Mouse (Mus musculus) mesoderm, embryonic 11.5 days (tissue): ENCODE measurements around the gene Srcin1.

ENCODE experiments used
- DNase-seq: peaks from one replicate; pipeline ENCODE4 v3.0.0-alpha.2; 2012; ENCODE audit warnings: low read depth, low spot score

Gene Srcin1

DNA sequence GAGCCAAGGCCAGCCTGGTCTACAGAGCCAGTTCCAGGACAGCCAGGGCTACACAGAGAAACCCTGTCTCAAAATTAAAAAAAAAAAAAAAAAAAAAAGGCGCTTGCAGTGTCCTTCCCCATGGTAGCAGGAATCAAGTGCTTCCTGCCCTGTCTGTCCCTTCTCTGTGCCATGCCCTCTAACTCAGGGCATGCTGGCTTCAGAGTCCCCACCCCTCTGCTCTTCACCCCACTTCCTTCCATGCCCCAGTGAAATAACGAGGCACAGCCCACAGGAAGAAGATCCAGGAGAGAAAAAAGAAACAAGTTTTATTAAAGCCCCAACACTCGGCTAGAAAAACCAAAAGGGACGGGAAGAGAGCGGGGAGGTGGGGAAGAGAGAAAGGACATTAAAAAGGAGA lies 66.9 kb downstream of the Srcin1 start:
- DNase-seq: no peak

GRCm38 (mm10) chr11:97508198-97508597 lies 67.8 kb downstream of the Srcin1 start:
- DNase-seq: no peak

DNA sequence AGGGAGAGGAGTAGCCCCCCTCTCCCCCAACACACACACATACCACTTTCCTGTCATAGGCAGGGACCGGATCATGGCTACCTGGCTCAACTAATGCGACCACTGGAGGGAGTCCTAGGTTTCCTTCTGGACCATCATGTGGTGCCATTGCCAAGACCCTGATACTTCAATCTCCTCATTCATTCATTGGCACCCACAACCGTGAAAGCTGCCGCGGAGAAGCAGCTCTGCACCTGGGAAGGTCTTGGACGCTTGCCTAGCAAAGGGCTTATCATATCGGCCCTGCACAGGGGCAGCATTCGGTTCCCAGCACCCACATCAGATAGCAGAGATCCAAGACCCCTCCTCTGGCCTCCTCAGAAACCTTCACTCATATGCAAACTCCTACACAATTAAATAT lies 69.7 kb downstream of the Srcin1 start:
- DNase-seq: no peak

DNA sequence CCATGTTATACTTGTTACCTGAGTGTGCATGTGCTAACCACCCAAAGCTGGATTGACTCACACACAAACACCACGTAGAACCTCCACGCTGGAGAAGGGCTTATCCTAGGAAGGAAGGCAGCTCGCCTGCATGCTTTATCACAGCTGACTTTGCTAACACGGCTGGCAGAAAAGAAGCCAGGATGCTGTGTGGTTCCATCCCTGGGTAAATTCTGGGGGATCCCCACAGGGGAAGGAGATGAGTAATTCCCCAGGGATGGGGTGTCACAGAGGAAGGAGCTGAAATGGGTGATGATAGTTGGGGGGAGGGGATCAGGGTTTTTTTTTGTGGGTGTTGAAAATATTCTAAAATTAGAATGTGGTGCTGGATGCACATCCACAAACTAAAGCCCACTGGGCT lies 70.2 kb downstream of the Srcin1 start:
- no peak for DNase-seq

DNA sequence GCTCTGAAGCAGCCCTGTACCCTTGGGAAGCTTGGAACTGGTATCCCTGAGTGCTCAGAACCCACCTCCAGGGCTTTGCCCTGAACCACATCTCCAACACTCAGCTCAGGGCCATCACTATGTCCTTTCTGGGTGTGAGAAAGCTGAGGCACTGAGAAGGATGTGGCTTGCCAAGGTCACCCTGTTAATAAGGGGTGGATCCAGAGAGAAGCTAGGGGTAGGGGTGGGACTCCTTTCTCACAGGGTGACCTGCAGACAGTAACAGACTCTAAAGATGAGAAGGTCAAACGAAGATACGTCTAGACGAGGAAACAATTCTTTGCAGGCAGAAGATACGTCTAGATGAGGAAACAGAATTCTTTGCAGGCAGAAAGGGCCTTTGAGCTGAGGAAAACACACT lies 73.1 kb downstream of the Srcin1 start:
- no peak for DNase-seq

GRCm38 (mm10) chr11:97502383-97502782 lies 73.6 kb downstream of the Srcin1 start:
- DNase-seq: no peak

DNA sequence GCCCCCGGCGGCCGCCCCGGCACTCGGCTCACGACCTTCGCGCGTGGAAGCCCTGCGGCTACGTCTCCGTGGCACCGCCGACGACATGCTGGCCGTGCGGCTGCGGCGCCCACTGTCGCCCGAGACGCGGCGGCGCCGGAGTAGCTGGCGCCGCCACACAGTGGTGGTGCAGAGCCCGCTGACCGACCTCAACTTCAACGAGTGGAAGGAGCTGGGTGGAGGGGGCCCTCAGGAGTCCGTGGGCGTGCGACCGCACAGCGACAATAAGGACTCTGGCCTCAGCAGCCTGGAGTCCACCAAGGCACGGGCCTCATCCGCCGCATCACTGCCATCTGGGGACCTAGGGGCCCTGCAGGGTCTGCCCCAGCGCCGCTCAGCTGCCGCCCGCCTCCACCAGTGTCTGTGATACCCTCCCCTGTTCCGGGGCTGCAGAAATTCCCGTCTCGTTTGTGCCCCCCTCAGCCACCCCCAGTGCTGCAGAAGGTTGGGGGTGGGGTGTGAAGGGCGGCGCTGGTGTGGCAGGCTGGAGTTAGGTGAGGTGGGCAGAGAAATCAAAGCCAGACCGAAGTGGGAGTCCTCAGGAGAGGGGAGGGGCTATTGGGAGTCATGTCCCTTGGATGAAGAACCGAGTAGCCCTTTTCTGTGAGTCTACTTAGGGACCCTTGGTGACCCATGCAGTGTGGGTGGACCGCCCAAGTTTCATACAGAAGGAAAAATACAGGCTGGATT lies 75.1 kb downstream of the Srcin1 start:
- no peak for DNase-seq

GRCm38 (mm10) chr11:97499865-97500719 lies 75.9 kb downstream of the Srcin1 start, which contains the start of gene 4933428G20Rik:
Gene 4933428G20Rik (minus strand): TSS chr11:97500340.
- no peak for DNase-seq

- DNase-seq: no peak
Observed at GRCm38 (mm10) chr11:97497543-97497942, 78.4 kb downstream of the Srcin1 start.

DNA sequence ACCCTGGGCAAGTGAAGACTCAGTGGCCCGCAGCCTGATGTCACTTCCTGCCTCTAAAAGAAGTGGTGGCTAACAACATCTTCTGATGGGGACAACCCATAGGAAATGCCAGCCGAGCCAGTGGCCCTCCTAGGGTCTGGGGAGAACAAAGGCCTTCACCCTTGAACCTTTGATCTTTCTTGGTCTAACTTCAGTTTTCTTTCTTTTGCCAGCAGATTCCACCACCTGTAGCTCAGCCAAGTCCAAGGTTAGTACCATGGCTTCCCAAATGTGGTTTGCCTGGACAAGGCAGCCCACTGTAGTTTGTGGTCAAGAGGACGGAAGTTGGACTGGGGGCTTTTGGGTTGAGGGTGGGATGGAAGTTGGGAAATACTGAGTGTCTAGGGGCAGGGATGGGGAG lies 83.2 kb downstream of the Srcin1 start:
- no peak for DNase-seq

- no peak for DNase-seq
Observed at GRCm38 (mm10) chr11:97491640-97492039, 84.3 kb downstream of the Srcin1 start.

DNA sequence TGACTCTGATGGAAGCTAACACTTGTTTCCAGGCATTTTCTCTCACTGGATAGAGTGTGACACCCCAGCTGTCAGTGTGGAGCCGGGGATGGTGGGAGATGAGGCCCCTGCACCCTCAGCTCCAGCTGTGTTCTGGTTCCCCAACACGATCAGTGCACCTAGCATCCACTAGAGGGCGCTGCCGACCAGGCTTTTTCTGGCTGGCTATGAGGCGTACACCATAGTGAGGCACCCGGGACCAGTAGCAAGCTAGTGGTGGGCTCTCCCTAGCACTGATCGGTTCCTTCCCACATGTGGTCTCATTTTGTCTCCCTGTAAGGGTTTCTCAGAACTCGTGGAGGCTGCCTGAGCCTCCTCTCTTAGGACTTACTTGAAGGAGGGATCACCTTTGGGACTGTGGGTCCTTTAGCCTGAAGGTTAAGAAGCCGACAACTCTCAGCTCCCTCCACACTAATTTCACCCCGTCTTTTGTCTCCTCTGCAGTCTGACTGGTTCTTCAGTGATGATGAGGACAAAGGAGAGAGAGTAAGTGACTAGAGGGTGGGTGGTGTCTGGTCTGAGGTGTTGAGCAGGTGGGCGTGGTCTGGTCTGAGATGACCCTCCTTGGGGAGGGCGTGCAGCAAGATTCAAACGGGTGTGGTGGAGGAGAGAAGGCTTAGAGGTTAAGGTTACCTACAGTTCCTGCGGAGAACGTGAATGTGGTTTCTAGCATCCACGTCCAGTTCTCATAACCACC lies 86.2 kb downstream of the Srcin1 start:
- peak; percentile 88 for DNase-seq

DNA sequence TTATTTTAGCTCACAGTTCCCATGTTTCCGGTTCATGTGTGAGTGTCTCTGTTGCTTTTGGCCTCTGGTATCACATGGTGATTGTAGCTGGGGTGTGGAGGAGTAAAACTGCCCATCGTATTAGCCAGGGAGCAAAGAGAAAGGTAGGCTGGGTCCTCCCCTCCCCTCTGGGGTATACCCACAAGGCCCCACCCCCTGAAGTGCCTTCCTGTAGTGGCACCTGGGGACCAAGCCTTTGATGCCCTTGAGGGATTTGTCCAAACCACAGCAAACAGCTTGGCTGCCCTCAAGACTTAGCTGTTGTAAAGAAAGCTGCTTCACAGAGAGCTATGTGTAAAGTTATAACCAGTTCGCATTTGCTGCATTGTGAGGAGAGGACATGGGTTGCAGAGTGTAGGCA lies 88.3 kb downstream of the Srcin1 start:
- DNase-seq: no peak

DNA sequence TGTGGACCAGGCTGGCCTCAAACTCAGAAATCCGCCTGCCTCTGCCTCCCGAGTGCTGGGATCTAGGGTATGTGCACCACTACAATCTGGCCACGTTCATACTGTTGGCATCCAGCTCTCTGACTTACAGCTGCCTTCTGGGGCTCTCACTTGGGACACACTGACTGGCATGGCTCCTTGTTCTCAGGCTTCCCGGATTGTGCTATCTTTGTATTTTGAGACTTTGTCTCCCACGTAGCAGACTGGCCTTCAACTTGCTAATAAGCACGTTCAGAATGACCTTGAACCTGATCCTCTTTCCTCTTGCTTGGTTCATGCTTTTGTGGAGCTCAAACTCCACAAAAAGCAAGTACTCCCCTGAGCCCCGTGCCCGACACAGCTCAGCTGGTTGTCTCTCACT lies 90.3 kb downstream of the Srcin1 start:
- no peak for DNase-seq

DNA sequence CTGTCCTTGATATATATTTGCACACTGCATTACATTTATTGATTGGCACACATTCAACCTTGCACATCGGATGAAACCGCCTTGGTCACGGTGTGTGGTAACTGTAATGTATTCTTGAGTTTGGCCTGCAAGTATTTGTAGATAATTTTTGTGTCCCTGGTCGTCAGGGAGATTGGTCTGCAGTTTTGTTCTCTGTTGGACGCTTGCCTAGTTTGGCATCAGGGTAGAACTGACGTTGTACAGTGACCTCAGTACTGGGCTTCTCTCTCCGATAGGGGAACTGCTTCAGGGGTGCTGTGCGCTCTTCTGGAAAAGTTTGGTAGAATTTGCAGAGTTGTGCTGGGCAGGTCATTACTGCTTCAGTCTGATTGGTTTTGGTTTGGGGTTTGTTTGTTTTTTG lies 96.2 kb downstream of the Srcin1 start:
- DNase-seq: no peak

DNA sequence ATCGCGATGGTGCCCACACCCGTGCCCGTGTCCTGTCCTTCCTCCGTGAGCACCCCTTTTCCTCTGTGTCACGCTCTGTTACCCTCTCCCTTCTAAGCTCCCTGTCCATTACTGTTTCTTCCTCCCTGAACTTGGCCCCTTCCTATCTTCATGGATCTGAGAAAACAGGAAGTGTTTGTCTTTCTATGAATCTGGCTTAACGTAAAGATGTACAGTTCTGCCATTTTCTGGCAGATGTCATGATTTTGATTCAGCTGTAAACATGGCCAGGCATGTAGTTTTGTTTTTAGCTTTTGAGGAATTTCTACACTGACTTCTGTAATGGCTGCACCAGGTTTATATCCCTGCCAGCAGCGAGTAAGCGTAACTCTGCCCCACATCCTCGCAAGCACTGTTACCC lies 96.9 kb downstream of the Srcin1 start:
- no peak for DNase-seq

- DNase-seq: no peak
Observed at GRCm38 (mm10) chr11:97478345-97478744, 97.6 kb downstream of the Srcin1 start.

GRCm38 (mm10) chr11:97477431-97477830 lies 98.6 kb downstream of the Srcin1 start:
- no peak for DNase-seq

DNA sequence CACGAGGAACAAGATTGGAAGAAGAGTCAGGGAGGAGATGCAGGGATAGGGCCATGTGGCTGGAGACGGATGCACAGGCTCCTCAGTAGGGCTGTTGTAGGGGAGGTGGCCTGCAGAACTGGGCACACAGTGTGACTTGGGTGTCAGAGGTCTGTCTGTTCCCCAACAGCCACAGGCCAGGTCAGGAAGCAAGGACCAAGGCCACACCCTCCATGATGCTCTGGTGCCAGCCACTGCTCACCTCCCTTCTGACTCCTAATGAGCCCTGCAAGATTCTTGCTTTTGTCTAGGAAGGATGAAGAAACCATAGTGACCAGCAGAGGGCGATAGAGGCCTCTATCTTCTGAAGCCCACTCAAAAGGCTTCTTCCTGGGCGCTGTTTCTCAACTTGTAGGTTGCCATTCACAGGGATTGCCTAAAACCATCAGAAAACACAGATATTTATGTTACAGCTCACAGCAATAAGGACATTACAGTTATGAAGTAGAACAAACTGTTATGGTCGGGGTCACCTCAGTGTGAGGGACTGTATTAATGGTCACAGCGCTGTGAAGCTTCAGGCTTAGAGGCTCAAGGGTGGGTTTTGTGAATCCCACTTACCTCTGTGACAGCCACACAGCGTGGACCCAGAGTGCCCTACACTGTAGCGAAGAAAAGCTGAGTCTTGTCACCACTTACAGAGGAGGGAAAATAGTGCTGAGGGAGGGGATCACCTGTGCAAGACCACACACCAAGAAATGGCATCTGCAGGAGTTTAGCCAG lies 99.5 kb downstream of the Srcin1 start:
- DNase-seq: peak; percentile 89

GRCm38 (mm10) chr11:97471276-97471675 lies 104.7 kb downstream of the Srcin1 start:
- DNase-seq: no peak

DNA sequence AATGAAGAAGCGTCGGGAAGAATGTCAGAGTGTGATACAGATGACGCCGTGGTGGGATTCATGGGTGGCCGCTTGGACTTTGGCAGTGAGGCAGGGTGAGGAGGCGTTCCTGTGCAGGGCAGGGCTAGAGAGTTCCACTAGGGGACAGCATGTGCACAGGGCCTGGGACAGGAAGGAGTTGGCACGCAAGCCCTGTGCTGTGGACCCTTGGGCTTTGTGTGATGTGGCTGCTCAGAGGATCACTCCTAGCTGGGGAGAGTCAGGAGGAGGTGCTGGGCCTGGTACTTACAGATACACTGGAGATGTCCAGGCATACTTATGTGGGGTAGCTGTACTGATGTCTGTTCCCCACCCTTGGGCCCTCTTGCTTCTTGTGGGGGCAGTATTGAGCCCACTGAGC lies 106.2 kb downstream of the Srcin1 start:
- no peak for DNase-seq
